Mouse (Mus musculus): ENCODE data around the gene Itgam. TPM values are rescaled to one million over a fixed set of nuclear protein-coding genes. Genes with fewer than 3 reads are reported as not detected.
"Not testable (repeated sequence)": the region's sequence is repeated elsewhere in the genome, so short reads cannot be mapped to it uniquely, and the experiment has no call there.

Itgam gene
- polyA plus RNA-seq, 1 experiment from 2014 or later = 0.42 TPM

- ATAC-seq (ENCODE audit: low FRiP score) (no peak), DNase-seq (ENCODE audit: low spot score) (no peak)
- Histone ChIP-seq H3K27me3 (ENCODE audit: control insufficient read depth, insufficient read depth, low read length) (no peaks in the 10 kb centered on the region), H3K27ac (ENCODE audit: low read depth, low read length) (no peak overlapping the region), H3K9ac (ENCODE audit: low read depth, low read length) (no peak overlapping the region), H3K4me1 (replicated peaks; ENCODE audit: control insufficient read depth, insufficient read depth, low read length) (no peaks in the 10 kb centered on the region), H3K36me3 (ENCODE audit: control insufficient read depth, insufficient read depth, low read length) (no peaks in the 10 kb centered on the region), H3K4me3 (ENCODE audit: low read depth, low read length) (no peak overlapping the region), H3K4me2 (replicated peaks; ENCODE audit: low read depth, low read length) (no peak overlapping the region), H3K9me3 (ENCODE audit: control insufficient read depth, low read length) (no peaks in the 10 kb centered on the region)
- WGBS = 88% methylated on average over 4 of the region's 4 CpGs
Observed at GRCm38 (mm10) chr7:128024932-128025331, 37.5 kb upstream of the Itgam start.

DNA sequence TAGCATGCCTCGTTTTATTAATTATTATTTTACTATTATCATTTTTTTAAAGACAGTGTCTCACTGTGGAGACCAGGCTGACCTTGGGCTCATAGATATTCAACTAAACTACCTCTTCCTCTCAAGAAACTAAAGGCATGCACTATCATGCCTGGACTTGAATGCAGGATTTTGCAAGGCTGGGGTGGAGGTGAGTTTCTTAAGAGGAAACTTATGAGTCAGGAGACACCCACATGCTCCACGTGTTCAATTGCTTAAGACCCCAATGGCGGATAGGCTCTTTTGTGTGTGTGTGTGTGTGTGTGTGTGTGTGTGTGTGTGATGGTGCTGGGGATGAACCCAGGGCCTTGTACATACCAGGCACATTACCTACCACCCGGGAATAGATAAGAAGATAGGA, 37.1 kb upstream of the Itgam start:
- Histone ChIP-seq H3K9me3 (ENCODE audit: control insufficient read depth, low read length) (no peaks in the 10 kb centered on the region), H3K36me3 (ENCODE audit: control insufficient read depth, insufficient read depth, low read length) (no peaks in the 10 kb centered on the region), H3K27me3 (ENCODE audit: control insufficient read depth, insufficient read depth, low read length) (no peaks in the 10 kb centered on the region), H3K4me1 (replicated peaks; ENCODE audit: control insufficient read depth, insufficient read depth, low read length) (no peaks in the 10 kb centered on the region), H3K4me3 (ENCODE audit: low read depth, low read length) (no peak overlapping the region), H3K27ac (ENCODE audit: low read depth, low read length) (no peak overlapping the region), H3K4me2 (replicated peaks; ENCODE audit: low read depth, low read length) (no peak overlapping the region), H3K9ac (ENCODE audit: low read depth, low read length) (no peak overlapping the region)
- DNase-seq (ENCODE audit: low spot score) = no peak
- ATAC-seq (ENCODE audit: low FRiP score) = no peak
- 86% methylated on average over 4 of the region's 4 CpGs for whole genome bisulfite sequencing

DNA sequence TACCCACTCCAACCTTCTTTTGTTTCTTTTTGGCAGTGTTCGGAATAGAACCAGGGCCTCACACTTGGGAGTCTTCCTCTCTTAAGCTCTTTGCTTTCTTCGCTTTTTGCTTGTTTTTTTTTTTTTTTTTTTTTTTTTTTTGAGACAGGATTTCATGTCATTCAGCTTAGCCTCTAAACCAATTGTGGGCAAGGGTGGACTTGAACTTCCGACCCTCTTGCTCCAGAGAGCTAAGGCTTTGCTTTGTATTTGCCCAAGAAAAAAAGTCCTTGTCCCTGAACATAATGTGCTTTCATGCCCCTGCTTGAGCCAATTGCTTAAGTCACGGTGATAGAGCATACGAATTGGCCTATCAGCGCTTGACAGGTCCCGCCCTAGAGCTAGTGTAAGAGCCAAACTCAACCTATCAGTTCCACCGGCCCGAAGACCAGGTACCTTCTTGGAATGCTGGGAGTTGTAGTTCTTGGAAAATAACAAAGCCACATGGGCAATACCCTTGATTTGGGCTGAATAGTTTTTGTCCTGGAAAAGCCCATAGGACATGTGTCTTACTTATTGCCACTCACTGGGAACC, 30.9 kb upstream of the Itgam start:
- Histone ChIP-seq H3K4me3 (ENCODE audit: low read depth, low read length) (no peak overlapping the region), H3K27ac (ENCODE audit: low read depth, low read length) (no peak overlapping the region), H3K27me3 (ENCODE audit: control insufficient read depth, insufficient read depth, low read length) (no peaks in the 10 kb centered on the region), H3K9me3 (ENCODE audit: control insufficient read depth, low read length) (no peaks in the 10 kb centered on the region), H3K36me3 (ENCODE audit: control insufficient read depth, insufficient read depth, low read length) (no peaks in the 10 kb centered on the region), H3K4me1 (replicated peaks; ENCODE audit: control insufficient read depth, insufficient read depth, low read length) (no peaks in the 10 kb centered on the region), H3K4me2 (replicated peaks; ENCODE audit: low read depth, low read length) (no peak overlapping the region), H3K9ac (ENCODE audit: low read depth, low read length) (no peak overlapping the region)
- ATAC-seq (ENCODE audit: low FRiP score) (no peak), DNase-seq (ENCODE audit: low spot score) (peak; percentile 43)
- 38% methylated on average over 9 of the region's 9 CpGs for WGBS

DNA sequence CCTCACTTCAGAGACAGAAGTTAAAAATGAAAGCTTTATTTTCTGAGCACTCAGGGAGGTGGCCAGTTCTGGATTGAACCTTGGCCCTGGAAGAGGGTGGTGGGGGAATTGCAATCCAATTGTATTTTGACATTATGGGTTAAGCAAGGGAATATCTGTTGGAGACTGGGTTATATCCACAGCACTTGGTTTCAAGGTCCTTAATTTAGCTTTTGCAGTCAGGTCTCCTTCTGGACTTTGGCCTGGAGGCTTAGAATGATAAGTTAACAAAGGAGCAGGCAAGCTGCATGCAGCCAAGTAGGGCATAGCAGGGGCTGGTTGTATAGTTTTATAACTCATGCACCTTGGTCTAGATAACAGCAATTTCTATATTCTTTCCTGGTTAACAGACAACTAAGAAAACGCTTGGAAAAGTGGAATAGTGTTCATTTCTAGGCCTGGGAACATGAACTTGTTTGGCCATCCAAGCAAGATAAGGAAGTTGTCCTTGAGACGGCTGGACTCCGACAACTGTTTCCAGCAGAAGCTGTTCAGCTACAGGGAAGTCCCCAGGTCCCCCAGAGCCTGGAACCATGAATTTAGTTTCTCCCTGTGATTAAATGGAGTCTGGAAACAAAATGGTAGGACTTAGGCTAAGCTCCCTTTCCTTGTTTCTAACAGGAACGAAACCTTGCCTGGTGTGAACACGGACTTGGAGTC, 30.0 kb upstream of the Itgam start:
- Histone ChIP-seq H3K4me3 (ENCODE audit: low read depth, low read length) (no peak overlapping the region), H3K27ac (ENCODE audit: low read depth, low read length) (no peak overlapping the region), H3K36me3 (ENCODE audit: control insufficient read depth, insufficient read depth, low read length) (no peaks in the 10 kb centered on the region), H3K9me3 (ENCODE audit: control insufficient read depth, low read length) (no peaks in the 10 kb centered on the region), H3K27me3 (ENCODE audit: control insufficient read depth, insufficient read depth, low read length) (no peaks in the 10 kb centered on the region), H3K4me2 (replicated peaks; ENCODE audit: low read depth, low read length) (no peak overlapping the region), H3K4me1 (replicated peaks; ENCODE audit: control insufficient read depth, insufficient read depth, low read length) (no peaks in the 10 kb centered on the region), H3K9ac (ENCODE audit: low read depth, low read length) (no peak overlapping the region)
- 85% methylated on average over 5 of the region's 5 CpGs for WGBS
- ATAC-seq (ENCODE audit: low FRiP score) (no peak), DNase-seq (ENCODE audit: low spot score) (no peak)

DNA sequence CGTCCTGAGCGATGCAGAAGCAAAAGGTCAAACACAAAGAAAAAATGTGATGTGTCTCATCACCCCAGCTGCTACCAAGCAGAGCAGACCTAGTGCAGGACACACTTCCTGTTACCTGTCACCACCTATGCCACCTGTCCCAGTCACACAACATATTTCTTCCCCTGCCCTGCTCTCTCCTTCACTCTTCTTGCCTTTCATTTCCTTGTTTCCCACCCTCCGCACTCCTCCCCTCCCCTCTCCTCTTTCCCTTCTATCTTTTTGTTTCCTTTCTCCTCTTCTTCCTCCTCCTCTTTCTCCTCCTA, 29.5 kb upstream of the Itgam start:
- Histone ChIP-seq H3K4me2 (replicated peaks; ENCODE audit: low read depth, low read length) (no peak overlapping the region), H3K36me3 (ENCODE audit: control insufficient read depth, insufficient read depth, low read length) (no peaks in the 10 kb centered on the region), H3K9ac (ENCODE audit: low read depth, low read length) (no peak overlapping the region), H3K9me3 (ENCODE audit: control insufficient read depth, low read length) (no peaks in the 10 kb centered on the region), H3K4me3 (ENCODE audit: low read depth, low read length) (no peak overlapping the region), H3K27me3 (ENCODE audit: control insufficient read depth, insufficient read depth, low read length) (no peaks in the 10 kb centered on the region), H3K27ac (ENCODE audit: low read depth, low read length) (no peak overlapping the region), H3K4me1 (replicated peaks; ENCODE audit: control insufficient read depth, insufficient read depth, low read length) (no peaks in the 10 kb centered on the region)
- no peak for ATAC-seq (ENCODE audit: low FRiP score)
- DNase-seq (ENCODE audit: low spot score) = no peak
- WGBS = 89% methylated on average over 3 of the region's 3 CpGs

DNA sequence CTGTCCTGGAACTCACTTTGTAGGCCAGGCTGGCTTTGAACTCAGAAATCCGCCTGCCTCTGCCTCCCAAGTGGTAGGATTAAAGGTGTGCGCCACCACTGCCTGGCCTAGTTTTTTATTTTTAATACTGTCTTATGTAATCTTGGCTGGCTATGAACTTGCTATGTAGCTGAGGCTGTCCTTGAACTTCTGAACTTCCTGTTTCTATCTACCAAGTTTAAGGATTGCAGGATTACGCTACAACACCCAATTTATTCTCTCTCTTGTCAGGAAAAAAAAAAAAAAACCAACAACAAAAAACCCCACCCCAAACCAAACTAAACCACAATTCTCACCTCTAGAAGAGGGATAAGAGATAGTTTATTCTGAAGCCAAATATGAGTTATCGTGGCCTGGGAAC, 28.8 kb upstream of the Itgam start:
- ATAC-seq (ENCODE audit: low FRiP score) = no peak
- WGBS = 94% methylated on average over 4 of the region's 4 CpGs

DNA sequence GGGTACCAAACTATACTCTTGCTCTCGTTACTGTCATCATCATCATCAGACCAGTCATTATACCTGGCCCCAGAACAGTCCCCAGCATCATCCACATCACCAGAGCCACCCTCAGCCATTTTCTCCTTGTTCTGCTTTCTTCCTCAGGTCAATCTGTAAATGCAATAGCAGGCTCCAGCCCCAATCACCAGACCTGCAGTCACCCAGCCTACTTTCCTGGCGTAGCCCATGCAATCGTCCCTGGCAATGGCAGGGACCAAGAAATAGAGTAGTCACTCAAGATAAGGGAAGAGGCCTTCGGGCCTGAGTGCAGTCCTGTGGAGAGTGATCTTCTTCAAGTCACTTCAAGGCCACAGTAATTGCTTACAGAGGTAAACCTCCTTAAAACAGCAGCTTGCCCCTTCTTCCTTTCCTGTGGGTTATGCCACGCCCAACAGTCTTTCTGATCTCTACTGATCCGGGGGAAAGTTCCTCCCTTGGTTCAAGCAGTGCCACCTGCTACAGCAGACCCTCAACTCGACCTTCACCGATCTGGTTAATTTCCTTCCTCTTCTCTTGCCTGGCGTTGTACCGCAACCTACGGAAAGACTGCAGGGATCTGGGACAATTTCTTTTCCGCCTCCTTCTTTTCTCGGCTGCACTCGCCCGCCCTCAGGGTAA, 20.1 kb upstream of the Itgam start:
- not testable (repeated sequence) for H3K27ac ChIP-seq (ENCODE audit: low read depth, low read length); ATAC-seq (ENCODE audit: low FRiP score); H3K9ac ChIP-seq (ENCODE audit: low read depth, low read length); H3K36me3 ChIP-seq (ENCODE audit: control insufficient read depth, insufficient read depth, low read length); H3K27me3 ChIP-seq (ENCODE audit: control insufficient read depth, insufficient read depth, low read length); DNase-seq (ENCODE audit: low spot score); H3K4me1 ChIP-seq (replicated peaks; ENCODE audit: control insufficient read depth, insufficient read depth, low read length); H3K9me3 ChIP-seq (ENCODE audit: control insufficient read depth, low read length); H3K4me3 ChIP-seq (ENCODE audit: low read depth, low read length); H3K4me2 ChIP-seq (replicated peaks; ENCODE audit: low read depth, low read length)
- 90% methylated on average over 15 of the region's 15 CpGs for WGBS

More for the DNA sequence above, 28.8 kb upstream of the Itgam start:
- Histone ChIP-seq H3K9me3 (ENCODE audit: control insufficient read depth, low read length) (no peaks in the 10 kb centered on the region), H3K27me3 (ENCODE audit: control insufficient read depth, insufficient read depth, low read length) (no peaks in the 10 kb centered on the region), H3K9ac (ENCODE audit: low read depth, low read length) (no peak overlapping the region), H3K36me3 (ENCODE audit: control insufficient read depth, insufficient read depth, low read length) (no peaks in the 10 kb centered on the region), H3K4me3 (ENCODE audit: low read depth, low read length) (no peak overlapping the region), H3K4me1 (replicated peaks; ENCODE audit: control insufficient read depth, insufficient read depth, low read length) (no peaks in the 10 kb centered on the region), H3K4me2 (replicated peaks; ENCODE audit: low read depth, low read length) (no peak overlapping the region), H3K27ac (ENCODE audit: low read depth, low read length) (no peak overlapping the region)
- DNase-seq (ENCODE audit: low spot score) = no peak

- H3K4me1 ChIP-seq (replicated peaks; ENCODE audit: control insufficient read depth, insufficient read depth, low read length) = no peaks in the 10 kb centered on the region
- no peak overlapping the region for H3K4me3 ChIP-seq (ENCODE audit: low read depth, low read length)
- 89% methylated on average over 4 of the region's 4 CpGs for WGBS
- no peak for ATAC-seq (ENCODE audit: low FRiP score)
- no peak overlapping the region for H3K27ac ChIP-seq (ENCODE audit: low read depth, low read length)
- H3K4me2 ChIP-seq (replicated peaks; ENCODE audit: low read depth, low read length) = no peak overlapping the region
- H3K36me3 ChIP-seq (ENCODE audit: control insufficient read depth, insufficient read depth, low read length) = no peaks in the 10 kb centered on the region
- H3K9ac ChIP-seq (ENCODE audit: low read depth, low read length) = no peak overlapping the region
- H3K9me3 ChIP-seq (ENCODE audit: control insufficient read depth, low read length) = no peaks in the 10 kb centered on the region
- no peak for DNase-seq (ENCODE audit: low spot score)
- no peaks in the 10 kb centered on the region for H3K27me3 ChIP-seq (ENCODE audit: control insufficient read depth, insufficient read depth, low read length)
Observed at GRCm38 (mm10) chr7:128044142-128044785, 18.2 kb upstream of the Itgam start.
